In genomic region chr8:71725122-71725924, GRCm38 (mm10) we compare ENCODE assay signal across 8 mouse cellular contexts. TPM values are rescaled to one million over a fixed set of nuclear protein-coding genes. Genes with fewer than 3 reads are reported as not detected.
DNase-seq lines count a peak whose midpoint lies in the region; ATAC-seq and TF ChIP-seq lines count a peak whose summit lies in the region.

TSS of gene Fcho1 (minus strand) at chr8:71725716.

- no peaks in the 10 kb centered on the region for H3K9me3 ChIP-seq in embryonic facial prominence, embryonic 12.5 days
- no peaks in the 10 kb centered on the region for H3K9me3 ChIP-seq in heart, embryonic 11.5 days (replicated peaks; ENCODE audit: control insufficient read depth, low read length)
- H3K9me3 ChIP-seq in kidney, embryonic 16.5 days (ENCODE audit: low read length) = no peaks in the 10 kb centered on the region
- H3K9me3 ChIP-seq in midbrain, postnatal 0 days (ENCODE audit: low read length) = no peaks in the 10 kb centered on the region

- H3K27me3 ChIP-seq in embryonic facial prominence, embryonic 12.5 days = peaks cover 33% of the 10 kb centered on the region
- peaks cover 45% of the 10 kb centered on the region for H3K27me3 ChIP-seq in heart, embryonic 11.5 days (ENCODE audit: control insufficient read depth, insufficient read depth, low read length)
- peaks cover 16% of the 10 kb centered on the region for H3K27me3 ChIP-seq in kidney, embryonic 16.5 days (ENCODE audit: insufficient read depth, low read length)
- H3K27me3 ChIP-seq in midbrain, postnatal 0 days (ENCODE audit: insufficient read depth, low read length) = no peaks in the 10 kb centered on the region

- no peak within 1 kb of the TSS for H3K27ac ChIP-seq in embryonic facial prominence, embryonic 12.5 days
- H3K27ac ChIP-seq in heart, embryonic 11.5 days (ENCODE audit: low read depth, low read length) = no peak within 1 kb of the TSS
- no peak within 1 kb of the TSS for H3K27ac ChIP-seq in kidney, embryonic 16.5 days (ENCODE audit: low read length)
- peak within 1 kb of the TSS; percentile 84 for H3K27ac ChIP-seq in midbrain, postnatal 0 days (ENCODE audit: low read depth, low read length)

- 1% methylated on average over 33 of the region's 54 CpGs for WGBS in embryonic facial prominence, embryonic 12.5 days
- WGBS in heart, embryonic 11.5 days (ENCODE audit: insufficient replicate concordance) = 2% methylated on average over 52 of the region's 54 CpGs
- 1% methylated on average over 41 of the region's 54 CpGs for WGBS in kidney, embryonic 16.5 days
- under 1% methylated on average over 45 of the region's 54 CpGs for WGBS in midbrain, postnatal 0 days

- peak within 1 kb of the TSS; percentile 75 for H3K4me2 ChIP-seq in embryonic facial prominence, embryonic 12.5 days (replicated peaks)
- peak within 1 kb of the TSS; percentile 69 for H3K4me2 ChIP-seq in heart, embryonic 11.5 days
- peak within 1 kb of the TSS; percentile 92 for H3K4me2 ChIP-seq in kidney, embryonic 16.5 days (replicated peaks; ENCODE audit: low read depth, low read length)
- peak within 1 kb of the TSS; percentile 86 for H3K4me2 ChIP-seq in midbrain, postnatal 0 days (ENCODE audit: low read depth, low read length, poor library complexity, severe bottlenecking)

- H3K36me3 ChIP-seq in embryonic facial prominence, embryonic 12.5 days = no peaks in the 10 kb centered on the region
- no peaks in the 10 kb centered on the region for H3K36me3 ChIP-seq in heart, embryonic 11.5 days (ENCODE audit: control insufficient read depth, insufficient read depth, low read length)
- no peaks in the 10 kb centered on the region for H3K36me3 ChIP-seq in kidney, embryonic 16.5 days (ENCODE audit: insufficient read depth, low read length)
- no peaks in the 10 kb centered on the region for H3K36me3 ChIP-seq in midbrain, postnatal 0 days (ENCODE audit: insufficient read depth, low read length)

- peak; percentile 92 for DNase-seq in A20 (ENCODE audit: low read depth, low spot score)
- DNase-seq in adrenal gland, postnatal 36 days = peak; percentile 78 to 84
- peak; percentile 92 for DNase-seq in liver
- DNase-seq in midbrain, postnatal 0 days (ENCODE audit: low spot score) = peak; percentile 97
- peak; percentile 91 to 95 for DNase-seq in spleen, postnatal 4 days (ENCODE audit: low spot score in 2 of 2)

- peak within 1 kb of the TSS; percentile 51 for H3K4me3 ChIP-seq in embryonic facial prominence, embryonic 12.5 days
- H3K4me3 ChIP-seq in heart, embryonic 11.5 days (ENCODE audit: low read depth, low read length) = peak within 1 kb of the TSS; percentile 58
- H3K4me3 ChIP-seq in kidney, embryonic 16.5 days (ENCODE audit: low read length) = peak within 1 kb of the TSS; percentile 69
- H3K4me3 ChIP-seq in midbrain, postnatal 0 days (ENCODE audit: low read depth, low read length) = peak within 1 kb of the TSS; percentile 82

- peak within 1 kb of the TSS; percentile 54 for H3K9ac ChIP-seq in embryonic facial prominence, embryonic 12.5 days
- H3K9ac ChIP-seq in heart, embryonic 11.5 days (ENCODE audit: low read depth, low read length) = peak within 1 kb of the TSS; percentile 39; the same call in 1 of the 2 replicates
- H3K9ac ChIP-seq in kidney, embryonic 16.5 days (replicated peaks; ENCODE audit: low read length) = peak within 1 kb of the TSS; percentile 74
- peak within 1 kb of the TSS; percentile 97 for H3K9ac ChIP-seq in midbrain, postnatal 0 days (replicated peaks; ENCODE audit: low read length, poor library complexity, severe bottlenecking)

- peaks cover 14% of the 10 kb centered on the region for H3K4me1 ChIP-seq in embryonic facial prominence, embryonic 12.5 days
- no peaks in the 10 kb centered on the region for H3K4me1 ChIP-seq in heart, embryonic 11.5 days (ENCODE audit: control insufficient read depth, insufficient read depth, low read length)
- peaks cover 10% of the 10 kb centered on the region for H3K4me1 ChIP-seq in kidney, embryonic 16.5 days (ENCODE audit: insufficient read depth, low read length)
- peaks cover 12% of the 10 kb centered on the region for H3K4me1 ChIP-seq in midbrain, postnatal 0 days (ENCODE audit: insufficient read depth, low read length)

- peak; percentile 28 for TF ChIP-seq CTCF in midbrain, postnatal 0 days (IDR thresholded peaks at IDR 0.05)

- peak; percentile 70 for ATAC-seq in embryonic facial prominence, embryonic 12.5 days (ENCODE audit: insufficient number of reproducible peaks, insufficient read depth, low FRiP score, low TSS enrichment)
- peak; percentile 47; the same call in 1 of the 2 replicates for ATAC-seq in heart, embryonic 11.5 days (replicated peaks; ENCODE audit: insufficient number of reproducible peaks, low FRiP score, low TSS enrichment)
- ATAC-seq in kidney, embryonic 16.5 days (ENCODE audit: low FRiP score, low TSS enrichment) = peak; percentile 85
- ATAC-seq in midbrain, postnatal 0 days (ENCODE audit: low FRiP score) = peak; percentile 87

RNA-seq across cellular contexts. Expression of gene Fcho1, which starts in this region (rescaled TPM):
- total RNA-seq in adrenal gland, postnatal 36 days (2021) = 1 to 10 TPM in 1 of 2 experiments, under 1 TPM in 1; 0.50 to 3.2 TPM
- 7.4 and 8.3 TPM in 2 replicates for polyA plus RNA-seq in embryonic facial prominence, embryonic 12.5 days (2016; fragmentation: Nextera tagmentation; extraction: Ambion mirVana)
- polyA plus RNA-seq in heart, embryonic 11.5 days (2014; fragmentation: Nextera tagmentation; extraction: Ambion mirVana) = 0.83 and 1.2 TPM in 2 replicates
- 8.6 and 8.7 TPM in 2 replicates for polyA plus RNA-seq in kidney, embryonic 16.5 days (2015; fragmentation: Nextera tagmentation; extraction: Ambion mirVana)
- total RNA-seq in midbrain, postnatal 0 days (2014; rRNA removed) = 109 and 114 TPM in 2 replicates
- 88.4 and 89.5 TPM in 2 replicates for polyA plus RNA-seq in midbrain, postnatal 0 days (2015; fragmentation: Nextera tagmentation; extraction: Ambion mirVana)

Comparison
In these comparisons a context has a peak if more than half of its experiments do, and no peak if none do; other contexts are left out.
1. RNA of gene Fcho1 (total RNA-seq): 109 to 114 TPM in midbrain, postnatal 0 days; 0.50 to 3.2 TPM in adrenal gland, postnatal 36 days; every median in the first group is over 10 times any median in the second.
2. H3K9ac ChIP-seq: peak in every context shown above with its lines; median percentile 97 in midbrain, postnatal 0 days; 74 in kidney, embryonic 16.5 days; 54 in embryonic facial prominence, embryonic 12.5 days; 39 in heart, embryonic 11.5 days.
3. Peak in every context shown above with its lines, with median percentiles within 50 percentile points of each other: DNase-seq, ATAC-seq, H3K4me2 ChIP-seq and H3K4me3 ChIP-seq.